Mouse (Mus musculus) monocyte, adult 5-6 weeks (primary cell): Measurements from ENCODE around the gene Slc44a1. TPM values are rescaled to one million over a fixed set of nuclear protein-coding genes. Genes with fewer than 3 reads are reported as not detected.

Experiments used
- ATAC-seq: fragments of 153-309, 156-312 bp; replicated peaks from 2 replicates; pipeline ENCODE4 v1.8.0; 2017; ENCODE audit warnings: mild to moderate bottlenecking; ENCODE audit not compliant: low TSS enrichment, insufficient number of reproducible peaks, severe bottlenecking, poor library complexity, low FRiP score
- total RNA-seq: library from RNA; stranded (forward); fragments of 200-1000, 200-491, 200-594 nt; gene quantifications from 3 replicates; pipeline ENCODE4 v1.2.3, GENCODE M21; 2017

Gene Slc44a1
- total RNA-seq, 1 experiment from 2014 or later = 11.0 TPM

- ATAC-seq = no peak
These were observed 188.7 kb downstream of the Slc44a1 start for GRCm38 (mm10) chr4:53628924-53629323.

DNA sequence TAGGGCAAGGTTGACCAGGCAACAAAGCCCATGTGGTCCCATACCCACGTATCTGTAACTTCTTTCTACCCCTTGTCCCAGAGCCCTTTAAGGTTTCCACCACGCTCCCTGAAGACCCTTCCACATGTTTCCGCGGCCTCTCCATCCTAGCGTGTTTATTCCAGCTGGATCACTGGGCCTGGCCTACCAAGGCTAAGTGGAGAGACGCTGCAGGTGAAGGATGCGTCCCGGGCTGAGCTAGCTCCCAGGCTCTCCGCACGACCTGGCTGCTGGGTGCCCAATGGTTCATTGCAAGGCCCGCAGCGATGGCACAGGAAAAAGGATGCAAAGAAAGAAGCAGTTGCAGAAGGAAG, 190.7 kb downstream of the Slc44a1 start:
- no peak for ATAC-seq

DNA sequence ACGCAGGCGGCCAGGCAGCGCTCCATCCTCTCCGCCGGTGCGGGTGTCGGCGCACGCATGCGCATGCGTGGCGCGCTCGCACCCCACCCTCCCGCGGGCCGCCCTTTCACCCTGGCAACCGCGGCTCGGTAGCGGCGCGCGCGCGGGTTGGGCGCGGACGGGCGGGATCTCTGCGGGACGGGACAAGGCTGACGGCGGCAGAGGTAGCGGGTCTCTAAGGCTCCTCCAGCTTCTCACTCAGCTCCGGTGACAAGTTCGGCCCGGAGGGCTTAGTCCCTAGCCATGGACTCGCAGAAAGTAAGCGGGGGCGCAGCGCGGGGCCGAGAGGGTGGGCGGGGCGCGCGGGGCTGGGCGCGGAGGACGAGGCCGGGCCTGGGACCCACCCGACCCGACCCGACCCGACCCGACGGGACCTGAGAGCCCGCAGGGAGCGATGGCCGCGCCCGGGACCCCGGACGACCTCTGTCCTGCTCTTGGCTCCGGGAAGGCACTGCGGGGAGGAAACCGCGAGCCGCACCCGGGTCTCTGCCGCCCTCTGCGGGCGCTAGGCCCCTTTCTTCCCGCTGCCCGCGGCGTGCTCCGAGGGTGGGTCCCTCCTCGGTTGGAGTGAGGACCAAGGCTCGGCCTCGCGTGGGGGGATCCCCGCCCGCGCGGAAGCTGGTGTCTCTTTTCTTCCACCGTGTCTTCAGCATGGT, 191.2 kb downstream of the Slc44a1 start, which contains the start of gene Fsd1l:
TSS of gene Fsd1l (plus strand) at position 156 of the 695 bp plus-strand sequence.
- no peak for ATAC-seq

- no peak for ATAC-seq
These were observed 191.8 kb downstream of the Slc44a1 start for GRCm38 (mm10) chr4:53632011-53632349.

GRCm38 (mm10) chr4:53635336-53635735, 195.1 kb downstream of the Slc44a1 start:
- ATAC-seq = no peak

DNA sequence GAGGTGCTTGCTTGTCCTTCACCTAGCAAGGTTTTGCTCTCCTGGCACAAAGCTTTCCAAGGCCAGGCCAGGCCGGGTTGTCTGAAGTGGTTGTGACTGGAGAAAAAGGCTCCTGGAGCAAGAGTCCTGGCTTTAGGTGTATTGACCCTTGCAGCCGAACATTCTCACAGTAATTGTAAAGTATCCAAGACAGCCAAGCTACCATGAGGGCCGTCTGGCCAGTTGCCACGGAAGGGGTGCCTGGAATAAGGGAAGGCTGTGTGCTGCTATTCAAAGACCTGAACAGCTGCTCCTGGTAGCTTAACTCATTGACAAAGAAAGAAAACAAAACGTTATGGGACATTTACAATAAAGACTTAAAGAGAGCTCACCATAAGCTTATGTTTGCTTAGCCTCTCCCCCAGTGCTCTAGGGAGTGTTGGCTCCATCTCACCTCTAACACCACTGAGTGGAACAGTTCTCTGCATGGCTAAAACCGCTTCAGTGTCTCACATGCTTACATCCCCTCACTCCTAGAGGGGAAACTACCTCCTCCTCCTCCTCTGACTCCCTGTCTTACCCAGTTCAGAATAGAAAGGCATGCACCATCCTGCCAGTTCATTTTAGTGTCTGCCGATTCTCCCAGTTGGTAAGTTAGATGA, 197.2 kb downstream of the Slc44a1 start:
- no peak for ATAC-seq

- no peak for ATAC-seq
These were observed 198.4 kb downstream of the Slc44a1 start for GRCm38 (mm10) chr4:53638549-53639123.

DNA sequence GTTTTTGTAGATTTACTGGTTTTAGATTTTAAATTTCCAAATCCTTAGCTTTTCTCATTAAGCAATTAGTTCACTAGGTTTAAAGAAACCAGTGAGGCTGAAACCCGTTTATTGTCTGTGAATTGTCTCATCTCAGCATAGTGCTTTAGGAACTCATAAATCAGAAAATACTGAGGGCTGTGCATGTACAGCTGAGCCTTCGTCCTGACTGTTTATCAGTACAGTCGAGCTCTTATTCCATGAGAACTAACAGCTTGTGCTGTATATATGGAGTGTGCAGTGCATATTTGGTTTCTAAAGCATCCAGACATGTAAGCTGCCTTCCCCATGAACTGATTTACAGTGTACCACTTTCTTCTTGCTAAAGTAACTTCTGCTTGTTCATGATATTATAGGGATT, 217.8 kb downstream of the Slc44a1 start:
- ATAC-seq = no peak

DNA sequence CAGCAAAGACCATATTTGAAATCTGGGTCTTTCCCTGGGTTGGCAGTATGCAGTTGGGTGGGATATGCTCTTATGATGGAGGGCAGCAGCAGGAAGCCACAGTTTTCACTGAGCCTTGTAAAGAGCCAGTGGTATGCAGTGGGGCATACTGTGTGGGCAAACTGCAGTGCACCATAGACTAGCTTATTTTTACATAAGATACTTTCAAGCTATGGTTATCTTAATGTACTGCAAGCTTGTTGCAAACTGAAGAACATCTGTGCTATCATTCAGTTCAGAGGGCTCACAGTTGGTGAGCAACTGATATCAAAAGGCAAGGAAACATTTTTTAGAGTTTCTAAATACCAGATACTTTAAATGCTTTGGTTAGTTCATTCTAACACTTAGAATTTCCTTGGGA, 220.5 kb downstream of the Slc44a1 start:
- no peak for ATAC-seq

Other genes starting within 250 kb of the Slc44a1 start
- gene Fsd1l, start 191.1 kb downstream of the Slc44a1 start, total RNA-seq = 0.19 to 2.6 TPM (median 1.7 TPM) in 3 replicates